Mouse (Mus musculus): ENCODE results near the gene Smg7.

Smg7 gene

DNA sequence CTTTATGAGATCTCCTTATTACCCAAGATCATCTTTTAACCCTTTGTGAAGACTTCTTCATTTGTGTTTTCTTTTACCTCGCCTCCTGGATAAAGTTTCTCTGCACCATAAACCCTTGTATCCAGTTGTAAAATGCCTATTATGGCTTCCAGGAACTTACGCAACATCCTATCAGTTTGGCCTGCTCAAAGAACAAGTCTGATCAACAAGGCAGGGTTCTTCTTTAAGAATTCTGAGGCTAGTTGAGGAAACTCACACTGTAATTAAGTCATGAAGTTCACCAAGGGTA is 94.1 kb downstream of the Smg7 start:
- DNase-seq (ENCODE audit: extremely low read depth, low read depth), result no peak

DNA sequence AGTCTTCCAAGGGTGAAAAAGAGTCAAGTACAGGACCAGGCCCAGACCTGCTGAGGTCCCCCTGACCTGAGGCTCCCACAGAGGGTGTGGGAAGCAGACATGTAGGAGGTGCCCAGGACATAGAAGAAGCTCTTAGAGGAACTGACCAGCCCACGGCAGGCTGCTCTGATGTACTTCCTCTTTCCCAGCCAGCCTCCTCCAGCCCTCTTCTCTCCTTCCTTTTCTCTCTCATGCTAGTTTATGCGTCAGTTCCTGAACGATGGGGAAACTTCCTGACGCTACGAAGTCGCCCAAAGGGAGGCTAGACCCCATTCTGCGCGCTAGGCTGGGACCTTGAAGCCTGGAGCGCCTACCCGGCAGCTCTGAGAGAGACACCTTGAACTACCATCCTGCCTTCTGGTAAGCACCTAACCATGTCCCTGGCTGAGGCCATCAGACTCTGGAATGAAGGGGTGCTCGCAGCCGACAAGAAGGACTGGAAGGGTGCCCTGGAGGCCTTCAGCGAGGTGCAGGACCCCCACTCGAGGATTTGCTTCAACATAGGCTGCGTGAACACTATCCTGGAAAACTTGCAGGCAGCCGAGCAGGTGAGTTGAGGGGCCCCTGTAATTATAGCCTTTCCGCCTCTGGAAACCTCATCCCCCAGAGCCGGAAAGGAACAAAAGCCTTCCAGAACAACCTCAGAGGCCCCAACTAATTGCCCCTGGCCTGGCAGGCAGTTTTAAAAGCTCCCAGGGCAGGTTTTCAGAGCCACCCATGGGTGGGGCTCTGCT is 94.6 kb downstream of the Smg7 start:
- peak; percentile 73 for DNase-seq (ENCODE audit: extremely low read depth, low read depth)

DNA sequence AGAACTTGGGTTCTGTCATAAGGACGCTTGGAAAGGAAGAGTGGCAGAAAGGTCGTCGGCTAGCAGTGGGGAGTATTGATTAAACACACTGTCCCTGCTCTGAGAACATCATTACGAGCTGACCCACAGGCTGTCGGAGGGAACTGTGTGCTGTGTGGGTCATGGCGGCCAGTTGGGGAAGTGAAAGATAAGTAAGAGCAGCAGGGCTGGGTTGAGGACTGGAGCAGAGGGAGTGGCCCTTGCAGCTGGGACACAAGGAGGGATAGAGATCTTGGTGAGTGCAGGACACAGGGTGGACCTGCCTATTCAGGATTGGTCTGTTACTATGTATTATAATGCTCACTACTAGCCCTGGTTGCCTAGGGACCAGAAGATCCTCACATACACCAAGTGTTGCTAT is 97.5 kb downstream of the Smg7 start:
- no peak for DNase-seq (ENCODE audit: extremely low read depth, low read depth)

DNA sequence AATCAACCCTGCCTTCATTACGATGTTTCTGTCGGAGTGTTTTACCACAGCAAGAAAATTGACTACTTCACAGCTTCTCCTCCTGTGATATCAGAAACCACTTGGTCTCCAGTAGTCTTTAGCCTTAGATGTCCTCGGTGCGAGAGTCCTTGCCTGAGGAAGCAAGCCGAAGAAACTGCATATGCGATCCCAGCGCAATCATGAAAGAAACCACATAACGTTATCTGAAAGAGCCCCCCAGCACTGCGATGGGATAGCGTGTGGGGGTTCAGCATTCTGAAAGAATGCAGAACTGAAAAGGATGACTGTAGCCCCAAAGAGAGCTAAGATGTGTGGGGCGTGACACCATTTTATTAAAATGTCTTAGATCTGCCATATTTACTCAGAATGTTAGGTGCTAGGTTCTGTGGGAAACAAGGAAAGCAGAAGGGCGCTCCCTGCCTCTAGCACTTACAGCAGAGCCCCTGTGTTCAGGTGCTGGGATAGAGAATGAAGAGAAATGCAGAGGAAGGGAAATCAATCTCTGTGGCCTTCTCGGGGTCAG is 101.7 kb downstream of the Smg7 start:
- peak; percentile 44 for DNase-seq (ENCODE audit: extremely low read depth, low read depth)

DNA sequence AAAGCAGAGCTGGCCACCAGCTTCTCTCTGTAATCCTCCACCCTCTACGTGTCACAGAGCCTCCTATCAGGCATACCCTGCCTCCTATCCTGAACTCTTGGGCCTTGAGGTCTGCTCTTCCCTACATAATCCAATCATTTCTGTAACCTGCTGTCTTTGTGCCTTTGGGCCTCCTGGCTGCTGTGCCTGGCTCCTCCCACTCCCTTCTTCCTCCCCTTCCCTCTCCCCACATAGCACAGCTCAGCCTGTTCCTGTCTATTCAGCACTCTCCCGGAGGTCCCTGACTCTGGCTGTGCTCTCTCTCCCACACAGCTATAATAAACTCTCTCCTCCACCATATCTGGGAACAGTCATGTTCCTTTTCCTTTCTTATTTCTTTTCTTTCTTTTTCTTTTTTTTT is 102.5 kb downstream of the Smg7 start, which contains the start of gene Ncf2:
Gene Ncf2, plus strand, starts transcription at position 298 of the 400 bp plus-strand sequence.
- peak; percentile 54 for DNase-seq (ENCODE audit: extremely low read depth, low read depth)

DNA sequence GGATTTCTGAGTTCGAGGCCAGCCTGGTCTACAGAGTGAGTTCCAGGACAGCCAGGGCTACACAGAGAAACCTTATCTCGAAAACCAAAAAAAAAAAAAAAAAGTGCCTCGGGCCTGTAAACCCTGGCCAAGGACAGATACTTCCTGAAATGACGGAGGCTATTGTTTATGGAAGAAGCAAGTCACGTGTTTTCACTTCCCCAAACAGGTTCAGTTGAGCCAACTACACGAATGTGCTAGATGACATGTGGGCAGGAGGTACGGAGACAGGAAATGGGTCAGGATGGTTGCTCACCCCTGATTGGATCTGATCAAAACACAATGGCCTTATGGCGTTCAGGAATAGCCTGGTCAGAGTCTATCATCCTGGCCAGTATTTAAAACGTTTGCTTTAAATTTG is 104.3 kb downstream of the Smg7 start:
- peak; percentile 95 for DNase-seq (ENCODE audit: extremely low read depth, low read depth)

DNA sequence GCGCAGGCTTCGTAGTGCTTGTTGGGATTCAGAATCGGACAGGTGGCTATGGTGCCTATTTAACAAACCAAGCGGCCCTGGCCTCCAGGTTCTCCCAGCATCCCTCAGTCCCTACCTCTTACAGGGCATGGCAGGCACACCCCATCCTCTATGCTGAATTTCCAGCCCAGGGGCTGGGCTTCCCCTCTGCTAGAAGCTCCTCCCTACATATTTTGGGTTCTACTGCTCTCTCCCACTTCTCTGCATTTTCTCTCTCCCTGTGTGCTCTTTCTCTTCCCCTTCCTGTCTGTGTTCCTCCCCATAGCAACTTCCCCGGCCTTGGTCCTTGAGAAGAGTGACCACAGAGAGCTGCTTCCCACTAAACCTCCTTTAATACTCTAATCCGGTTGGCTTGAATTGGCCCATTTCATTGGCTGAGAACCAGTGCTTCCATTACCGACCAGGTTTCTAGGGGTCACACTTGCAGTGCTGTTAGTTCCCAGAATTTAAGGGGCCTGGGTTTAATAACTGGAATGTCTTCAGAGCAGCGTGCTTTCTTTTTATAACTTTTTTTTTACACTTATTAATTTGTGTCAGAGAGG is 105.7 kb downstream of the Smg7 start:
- no peak for DNase-seq (ENCODE audit: extremely low read depth, low read depth)

DNA sequence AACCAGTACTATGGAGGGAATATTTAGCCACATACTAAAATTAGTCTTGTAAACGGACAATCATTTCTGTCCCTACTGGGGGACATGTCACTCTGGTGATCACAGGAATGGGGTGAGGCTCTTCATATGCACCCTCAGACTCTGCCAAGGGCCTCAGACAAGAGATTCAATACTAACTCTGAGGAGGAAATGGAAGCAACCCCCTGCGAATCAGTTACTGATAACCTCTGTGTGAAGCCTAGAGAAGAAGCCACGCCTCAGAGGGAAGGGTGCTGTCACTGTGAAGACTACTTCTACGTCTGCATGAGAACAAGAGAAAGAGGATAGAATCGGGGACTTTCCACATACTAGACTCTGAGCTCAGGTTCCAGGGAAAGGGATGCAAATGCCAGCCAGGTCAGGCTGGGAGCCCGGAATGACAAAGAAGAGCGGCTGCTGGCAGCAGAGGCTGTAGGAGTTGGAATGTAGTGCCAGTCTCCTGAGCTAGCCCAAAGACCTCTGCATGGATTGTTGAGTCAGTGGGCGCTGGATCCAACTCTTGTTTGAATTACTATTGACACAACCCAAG is 106.7 kb downstream of the Smg7 start:
- DNase-seq (ENCODE audit: extremely low read depth, low read depth), result peak; percentile 64

DNA sequence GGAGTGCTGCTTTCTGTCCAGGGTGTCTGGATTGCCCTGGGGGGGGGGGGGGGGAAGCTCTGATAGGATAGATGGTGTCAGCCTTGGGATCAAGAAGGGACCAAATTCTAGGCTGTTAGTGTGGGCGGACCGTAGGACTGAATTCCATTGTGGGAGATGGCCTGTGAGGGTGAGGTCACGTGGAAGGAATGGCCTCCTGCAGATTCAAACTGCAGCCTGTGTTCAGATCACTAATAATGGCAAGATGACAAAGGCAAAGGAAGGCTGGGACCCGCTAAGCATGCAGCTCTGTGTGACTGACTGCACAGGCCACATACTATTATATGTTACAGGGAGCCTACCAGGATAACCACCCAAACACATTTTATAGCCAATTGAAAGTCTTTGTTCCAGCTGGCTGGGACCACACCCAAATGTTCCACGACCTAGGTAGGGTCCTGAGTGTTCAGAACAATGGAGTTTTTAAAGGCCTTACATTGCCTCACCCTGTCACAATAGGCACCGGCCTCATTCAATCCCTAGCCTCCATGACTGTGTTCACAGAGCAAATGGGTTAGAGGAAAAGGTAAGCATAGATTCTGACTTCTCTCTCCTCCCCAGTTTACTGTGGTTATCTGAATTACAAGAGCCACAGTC is 108.8 kb downstream of the Smg7 start:
- no peak for DNase-seq (ENCODE audit: extremely low read depth, low read depth)

DNA sequence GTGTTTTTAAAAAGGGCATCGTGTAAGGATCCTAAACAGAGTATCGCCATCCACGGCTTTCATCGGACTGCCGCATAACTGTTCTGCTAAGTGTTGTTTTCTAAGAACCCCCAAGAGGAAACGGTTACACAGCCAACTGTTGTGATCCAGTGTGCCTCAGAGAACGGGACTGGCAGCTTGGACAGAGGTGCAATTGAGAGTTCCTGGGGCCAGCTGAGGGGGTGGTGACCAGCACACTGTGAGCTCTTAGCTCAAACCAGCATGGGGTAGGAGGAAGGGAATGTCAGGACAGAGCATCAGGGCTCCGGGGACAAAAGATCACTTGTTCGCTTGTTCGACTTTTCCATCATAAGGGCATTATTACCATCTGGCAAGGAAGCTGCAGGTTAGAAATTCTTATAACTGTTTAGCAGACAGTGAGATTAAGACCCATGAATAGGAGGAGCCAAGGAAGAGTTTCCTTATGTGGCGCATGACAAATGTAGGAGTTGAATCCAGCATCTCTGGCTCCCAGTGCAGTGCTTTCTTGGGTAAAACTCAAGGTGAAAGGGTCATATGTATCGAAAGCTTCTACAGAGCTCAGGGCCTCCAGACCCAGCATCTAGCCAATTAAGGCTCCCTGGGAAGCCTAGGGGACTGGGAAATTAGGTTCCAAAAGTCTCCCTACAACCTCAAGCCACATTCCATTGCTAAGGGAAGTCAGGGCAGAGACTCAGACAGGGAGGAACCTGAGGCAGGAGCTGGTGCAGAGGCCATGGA is 109.5 kb downstream of the Smg7 start:
- no peak for DNase-seq (ENCODE audit: extremely low read depth, low read depth)

DNA sequence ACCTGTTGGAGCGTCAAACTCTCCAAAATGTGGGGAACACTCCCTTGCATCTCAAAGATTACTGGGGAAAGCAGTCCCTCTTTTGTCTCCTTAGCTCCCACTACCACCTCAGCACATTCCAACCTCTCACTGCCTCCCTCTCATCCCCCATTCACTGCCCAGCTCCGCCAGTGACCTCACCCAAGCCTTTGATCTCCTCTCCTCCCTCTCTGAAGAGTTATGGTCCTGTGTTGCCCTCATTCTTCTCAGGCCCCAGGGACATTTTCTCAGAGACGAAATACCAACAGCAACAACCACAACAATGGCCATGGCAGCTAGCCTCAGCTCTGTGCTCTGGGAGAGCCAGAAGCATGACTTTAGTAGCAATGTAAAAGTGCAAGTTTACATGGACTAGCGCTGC is 111.2 kb downstream of the Smg7 start:
- DNase-seq (ENCODE audit: extremely low read depth, low read depth), result no peak

DNA sequence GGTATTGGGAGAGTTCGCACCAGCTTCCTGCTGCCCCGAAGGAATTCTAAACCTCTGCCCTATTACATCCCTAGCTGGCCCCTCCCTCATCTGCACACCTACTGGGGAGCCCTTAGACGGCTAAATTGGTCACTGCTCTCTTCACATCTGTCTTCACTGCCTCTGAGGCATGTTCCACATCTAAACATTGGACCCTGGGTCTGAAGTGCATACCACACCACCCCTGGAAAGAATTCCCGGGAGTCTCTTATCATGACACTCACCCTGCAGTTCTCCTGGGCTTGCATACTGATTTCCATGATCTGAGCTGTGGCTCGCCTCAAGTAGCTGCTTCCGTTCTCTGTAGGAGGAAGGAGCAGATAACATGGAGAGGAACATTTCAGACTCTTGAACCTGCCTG is 111.6 kb downstream of the Smg7 start:
- DNase-seq (ENCODE audit: extremely low read depth, low read depth), result no peak

DNA sequence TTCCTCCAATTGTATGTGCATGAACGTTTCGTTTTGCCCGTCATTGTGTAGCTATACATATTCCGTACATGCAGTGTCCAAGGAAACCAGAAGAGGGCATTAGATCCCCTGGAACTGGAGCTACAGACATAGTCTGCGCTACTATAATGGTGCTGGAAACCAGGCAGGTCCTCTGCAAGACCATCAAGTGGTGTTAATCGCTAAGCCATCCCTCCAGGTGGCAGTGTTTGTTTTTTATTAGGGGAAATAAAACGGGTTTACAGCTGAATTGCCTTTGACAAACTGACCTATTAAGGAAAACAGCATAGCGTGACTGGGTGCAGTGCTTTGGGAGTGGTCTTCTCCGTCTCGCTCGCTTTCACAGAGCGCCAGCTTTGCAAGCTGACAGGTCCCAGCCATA is 112.2 kb downstream of the Smg7 start:
- peak; percentile 92 for DNase-seq (ENCODE audit: extremely low read depth, low read depth)

DNA sequence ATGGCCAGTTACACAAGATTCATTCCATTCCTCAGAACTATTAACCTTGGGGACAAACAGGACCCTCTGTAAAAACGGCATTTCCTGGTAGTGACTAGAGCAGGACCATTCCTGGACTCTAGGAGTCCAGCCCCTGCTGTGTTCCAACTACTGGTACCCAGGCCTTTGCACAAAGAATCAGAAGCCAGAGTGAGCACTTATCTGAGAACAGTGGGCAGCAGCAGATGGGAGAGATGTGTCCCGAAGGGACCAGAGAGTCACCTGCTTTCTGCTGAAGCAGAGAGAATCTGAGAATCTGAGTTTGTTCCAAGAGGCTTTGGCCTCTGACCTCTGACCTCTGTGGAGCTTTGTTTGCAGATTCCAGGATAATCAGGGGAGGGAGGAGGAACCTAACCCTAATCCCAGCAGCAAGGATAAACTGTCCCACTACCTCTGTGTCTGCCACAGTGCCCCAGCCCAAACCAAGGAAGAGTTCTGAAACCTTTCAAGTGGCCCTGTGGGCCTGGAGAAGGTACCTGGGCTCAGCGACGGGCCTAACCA is 114.3 kb downstream of the Smg7 start:
- no peak for DNase-seq (ENCODE audit: extremely low read depth, low read depth)

All from MEL-GATA-1-ER (cell line).